Mouse (Mus musculus) hindbrain, embryonic 11.5 days (tissue): ENCODE measurements around the gene Lum. TPM values are rescaled to one million over a fixed set of nuclear protein-coding genes. Genes with fewer than 3 reads are reported as not detected.

ENCODE experiments used
- ATAC-seq: fragments of 200-750 bp; cut with Nextera tagmentation; 2 replicates; pipeline ENCODE4 v1.8.0; 2017; ENCODE audit warnings: mild to moderate bottlenecking, moderate TSS enrichment, moderate library complexity; ENCODE audit not compliant: low FRiP score
- DNase-seq: peaks from one replicate; pipeline ENCODE4 v3.0.0-alpha.2; 2015; ENCODE audit warnings: low spot score
- H3K27ac ChIP-seq: fragments of 300-500 bp; sonication (generic); 2 replicates; pipeline ENCODE4 v1.5.1; 2014; ENCODE audit warnings: mild to moderate bottlenecking, low read depth, low read length
- H3K27me3 ChIP-seq: fragments of 300-500 bp; sonication (generic); 2 replicates; pipeline ENCODE4 v1.6.1; 2014; ENCODE audit warnings: mild to moderate bottlenecking, low read length, moderate library complexity, mixed read lengths; ENCODE audit not compliant: control insufficient read depth, insufficient read depth
- H3K36me3 ChIP-seq: fragments of 300-500 bp; sonication (generic); 2 replicates; pipeline ENCODE4 v1.6.1; 2014; ENCODE audit warnings: mild to moderate bottlenecking, low read length, moderate library complexity, mixed read lengths; ENCODE audit not compliant: control insufficient read depth, insufficient read depth
- H3K4me1 ChIP-seq: fragments of 300-500 bp; sonication (generic); replicated peaks from 2 replicates; pipeline ENCODE4 v1.6.1; 2014; ENCODE audit warnings: low read length, mixed read lengths; ENCODE audit not compliant: control insufficient read depth, insufficient read depth
- H3K4me2 ChIP-seq: fragments of 300-500 bp; sonication (generic); replicated peaks from 2 replicates; pipeline ENCODE4 v1.6.1; 2014; ENCODE audit warnings: mild to moderate bottlenecking, low read depth, low read length
- H3K4me3 ChIP-seq: fragments of 300-500 bp; sonication (generic); 2 replicates; pipeline ENCODE4 v1.5.1; 2014; ENCODE audit warnings: low read depth, low read length
- H3K9ac ChIP-seq: fragments of 300-500 bp; sonication (generic); 2 replicates; pipeline ENCODE4 v1.6.1; 2014; ENCODE audit warnings: low read depth, low read length
- H3K9me3 ChIP-seq: fragments of 300-500 bp; sonication (generic); 2 replicates; pipeline ENCODE4 v1.6.1; 2016; ENCODE audit warnings: low read length; ENCODE audit not compliant: control insufficient read depth
- WGBS: fragments of 180-500 bp; shearing (Covaris S2); extraction: QIAGEN DNeasy Blood & Tissue Kit; methylation state at CpG from one replicate; pipeline ENCODE4 v1.1.7; 2014; 5-methylcytosine and 5-hydroxymethylcytosine counted together
- polyA plus RNA-seq: library from polyadenylated mRNA; unstranded; fragments of >200 nt; fragmentation: Nextera tagmentation; extraction: Ambion mirVana; gene quantifications from 2 replicates; pipeline ENCODE4 v1.2.1, GENCODE M21; 2014

The Lum gene
- polyA plus RNA-seq, 1 experiment from 2014 or later, result 84.8 TPM

GRCm38 (mm10) chr10:97584176-97584575 lies 19.2 kb downstream of the Lum start:
- DNase-seq (no peak), ATAC-seq (no peak)
- Histone ChIP-seq H3K9ac (no peak overlapping the region), H3K4me2 (no peak overlapping the region), H3K4me3 (no peak overlapping the region), H3K27me3 (no peaks in the 10 kb centered on the region), H3K27ac (no peak overlapping the region), H3K4me1 (no peaks in the 10 kb centered on the region), H3K9me3 (no peaks in the 10 kb centered on the region), H3K36me3 (no peaks in the 10 kb centered on the region)
- WGBS, result 58% methylated on average over 3 of the region's 3 CpGs

- Histone ChIP-seq H3K4me1 (no peaks in the 10 kb centered on the region), H3K27ac (no peak overlapping the region), H3K4me2 (no peak overlapping the region), H3K9me3 (no peaks in the 10 kb centered on the region), H3K9ac (no peak overlapping the region), H3K4me3 (no peak overlapping the region), H3K27me3 (no peaks in the 10 kb centered on the region), H3K36me3 (no peaks in the 10 kb centered on the region)
- 86% methylated on average over 5 of the region's 5 CpGs for WGBS
- DNase-seq (no peak), ATAC-seq (no peak)
Measured at GRCm38 (mm10) chr10:97587159-97587558, 22.2 kb downstream of the Lum start.

- WGBS, result 88% methylated on average over 6 of the region's 6 CpGs
- ATAC-seq, result no peak
- Histone ChIP-seq H3K36me3 (no peaks in the 10 kb centered on the region), H3K9me3 (no peaks in the 10 kb centered on the region), H3K4me3 (no peak overlapping the region), H3K4me2 (no peak overlapping the region), H3K9ac (no peak overlapping the region), H3K27ac (no peak overlapping the region), H3K27me3 (no peaks in the 10 kb centered on the region), H3K4me1 (no peaks in the 10 kb centered on the region)
- no peak for DNase-seq
Measured at GRCm38 (mm10) chr10:97589574-97589973, 24.6 kb downstream of the Lum start.

- Histone ChIP-seq H3K9me3 (no peaks in the 10 kb centered on the region), H3K4me2 (no peak overlapping the region), H3K4me3 (no peak overlapping the region), H3K36me3 (no peaks in the 10 kb centered on the region), H3K4me1 (no peaks in the 10 kb centered on the region), H3K27me3 (no peaks in the 10 kb centered on the region), H3K27ac (no peak overlapping the region), H3K9ac (no peak overlapping the region)
- ATAC-seq (no peak), DNase-seq (no peak)
- 60% methylated on average over 3 of the region's 3 CpGs for WGBS
Measured at GRCm38 (mm10) chr10:97591036-97591435, 26.1 kb downstream of the Lum start.

- Histone ChIP-seq H3K4me3 (no peak overlapping the region), H3K9me3 (no peaks in the 10 kb centered on the region), H3K9ac (no peak overlapping the region), H3K27me3 (no peaks in the 10 kb centered on the region), H3K4me1 (no peaks in the 10 kb centered on the region), H3K27ac (no peak overlapping the region), H3K36me3 (no peaks in the 10 kb centered on the region), H3K4me2 (no peak overlapping the region)
- no peak for ATAC-seq
- DNase-seq, result no peak
- WGBS, result 66% methylated on average over 3 of the region's 3 CpGs
Measured at GRCm38 (mm10) chr10:97591685-97592084, 26.8 kb downstream of the Lum start.

- no peaks in the 10 kb centered on the region for H3K36me3 ChIP-seq
- H3K27ac ChIP-seq, result no peak overlapping the region
- WGBS, result 73% methylated on average over 1 of the region's 1 CpGs
- H3K4me2 ChIP-seq, result no peak overlapping the region
- DNase-seq (no peak), ATAC-seq (no peak)
- H3K9me3 ChIP-seq, result no peaks in the 10 kb centered on the region
- no peak overlapping the region for H3K9ac ChIP-seq
- no peaks in the 10 kb centered on the region for H3K27me3 ChIP-seq
- H3K4me1 ChIP-seq, result no peaks in the 10 kb centered on the region
- no peak overlapping the region for H3K4me3 ChIP-seq
Measured at GRCm38 (mm10) chr10:97595680-97596079, 30.8 kb downstream of the Lum start.

- no peak overlapping the region for H3K4me2 ChIP-seq
- H3K4me3 ChIP-seq, result no peak overlapping the region
- H3K27ac ChIP-seq, result no peak overlapping the region
- H3K9me3 ChIP-seq, result no peaks in the 10 kb centered on the region
- no peak for DNase-seq
- H3K4me1 ChIP-seq, result no peaks in the 10 kb centered on the region
- no peaks in the 10 kb centered on the region for H3K27me3 ChIP-seq
- no peaks in the 10 kb centered on the region for H3K36me3 ChIP-seq
- no peak; the same call in 1 of the 2 replicates for ATAC-seq
- H3K9ac ChIP-seq, result no peak overlapping the region
- WGBS, result 72% methylated on average over 4 of the region's 4 CpGs
Measured at GRCm38 (mm10) chr10:97601744-97602143, 36.8 kb downstream of the Lum start.

GRCm38 (mm10) chr10:97603256-97603655 lies 38.3 kb downstream of the Lum start:
- ATAC-seq (no peak), DNase-seq (no peak)
- Histone ChIP-seq H3K4me3 (no peak overlapping the region), H3K36me3 (no peaks in the 10 kb centered on the region), H3K4me1 (no peaks in the 10 kb centered on the region), H3K27me3 (no peaks in the 10 kb centered on the region), H3K9ac (no peak overlapping the region), H3K4me2 (no peak overlapping the region), H3K27ac (no peak overlapping the region), H3K9me3 (no peaks in the 10 kb centered on the region)

GRCm38 (mm10) chr10:97606579-97606978 lies 41.7 kb downstream of the Lum start, which contains the start of gene Kera:
Gene Kera (plus strand): TSS chr10:97606879.
- H3K9ac ChIP-seq, result no peak within 1 kb of the TSS
- no peaks in the 10 kb centered on the region for H3K9me3 ChIP-seq
- no peaks in the 10 kb centered on the region for H3K36me3 ChIP-seq
- no peaks in the 10 kb centered on the region for H3K4me1 ChIP-seq
- no peak within 1 kb of the TSS for H3K4me2 ChIP-seq
- DNase-seq (no peak), ATAC-seq (no peak)
- no peak within 1 kb of the TSS for H3K4me3 ChIP-seq
- WGBS, result 74% methylated on average over 2 of the region's 2 CpGs
- H3K27me3 ChIP-seq, result no peaks in the 10 kb centered on the region
- H3K27ac ChIP-seq, result no peak within 1 kb of the TSS
